Mouse (Mus musculus): ENCODE results near the gene Trip4.

Trip4 gene

DNA sequence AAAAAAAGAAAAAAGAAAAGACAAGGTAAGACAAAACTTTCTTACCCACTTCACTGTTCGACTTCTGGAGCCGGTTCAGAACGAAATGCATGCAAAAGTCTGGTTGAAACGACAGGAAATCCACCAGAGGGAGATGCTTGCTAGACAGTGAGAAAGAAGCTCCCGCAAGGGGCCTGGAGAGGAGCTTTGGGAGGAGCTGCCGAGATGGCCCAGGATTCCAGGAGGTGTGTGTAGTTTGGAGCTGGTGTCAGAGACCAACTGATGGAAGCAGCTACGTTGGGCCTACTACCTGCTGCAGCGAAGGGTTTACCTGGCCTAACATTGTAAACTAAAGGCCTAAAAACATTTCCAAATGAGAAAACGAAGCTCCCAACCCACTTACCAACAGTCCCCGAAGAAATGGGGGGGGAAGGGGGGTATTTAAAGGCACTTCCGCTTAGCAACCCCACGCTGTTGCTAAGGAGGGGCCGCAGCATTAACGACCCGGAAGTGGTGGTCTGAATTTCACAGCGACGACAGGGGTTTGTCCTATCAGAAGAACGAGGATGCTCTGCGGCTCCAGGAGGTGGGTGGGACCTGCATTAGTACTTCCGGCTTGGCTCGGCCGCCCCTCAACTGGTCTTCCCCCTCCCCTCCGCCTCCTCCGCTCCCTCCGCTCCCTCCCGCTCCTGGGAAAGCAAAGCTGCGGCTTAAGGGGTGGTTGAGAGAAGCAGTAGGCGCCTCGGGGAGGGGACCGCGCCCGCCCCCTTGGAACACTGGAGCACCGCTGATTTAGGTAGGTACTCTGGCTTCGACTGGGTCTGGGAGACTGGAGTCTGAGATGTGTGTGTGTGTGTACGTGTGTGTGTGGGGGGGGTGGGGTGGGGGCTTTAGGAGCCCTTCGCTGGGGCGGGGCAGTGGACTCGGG is at the start of gene Trip4, which contains the start of gene Csnk1g1:
Trip4 (minus strand) TSS at position 401 of the 907 bp plus-strand sequence.
Csnk1g1 (plus strand) TSS at position 531 of the 907 bp plus-strand sequence.
- peak; percentile 97 for DNase-seq (ENCODE audit: low spot score)

GRCm38 (mm10) chr9:65951082-65951587 is 42.5 kb upstream of the Trip4 start:
- no peak for DNase-seq (ENCODE audit: low spot score)

GRCm38 (mm10) chr9:65937566-65937965 is 29.0 kb upstream of the Trip4 start:
- no peak for DNase-seq (ENCODE audit: low spot score)

DNA sequence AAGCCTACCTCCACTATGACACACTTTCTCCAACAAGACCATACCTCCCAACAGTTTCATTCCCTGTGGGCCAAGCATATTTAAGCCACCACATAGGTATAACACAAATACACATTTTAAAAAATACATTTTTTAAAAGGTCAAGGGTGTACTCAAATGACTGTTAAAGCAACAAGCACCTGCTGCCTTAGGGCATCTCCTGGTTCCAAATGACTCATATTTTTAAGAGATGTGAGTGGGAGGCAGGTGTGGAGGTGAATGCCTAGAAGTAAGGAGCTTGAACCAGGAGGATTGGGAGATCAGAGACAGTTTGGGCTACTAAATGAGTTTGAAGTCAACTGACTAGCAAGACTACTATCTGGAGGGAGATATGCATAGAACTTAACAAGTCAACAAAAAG is 21.2 kb upstream of the Trip4 start:
- DNase-seq (ENCODE audit: low spot score), result no peak

DNA sequence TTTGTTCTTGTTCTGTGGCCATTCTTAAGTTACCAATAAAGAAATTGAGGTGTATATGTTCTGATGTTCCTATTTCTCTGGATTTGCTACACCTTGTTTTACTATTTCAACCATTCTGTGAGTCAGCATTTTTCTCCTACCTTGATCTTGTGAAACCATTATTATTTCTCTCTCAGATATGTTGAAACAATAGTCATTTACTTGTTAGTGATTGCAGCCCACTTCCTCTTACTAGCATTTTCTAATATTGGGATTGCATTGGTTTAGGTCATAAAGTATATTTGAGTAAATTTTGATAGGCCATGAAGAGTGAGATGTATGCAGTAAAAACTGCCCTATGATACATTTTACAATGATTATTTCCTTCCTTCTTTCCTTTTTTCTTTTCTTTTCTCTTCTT is 19.9 kb upstream of the Trip4 start:
- DNase-seq (ENCODE audit: low spot score), result no peak

- no peak for DNase-seq (ENCODE audit: low spot score)
These were observed 8.4 kb upstream of the Trip4 start for GRCm38 (mm10) chr9:65917015-65917414.

DNA sequence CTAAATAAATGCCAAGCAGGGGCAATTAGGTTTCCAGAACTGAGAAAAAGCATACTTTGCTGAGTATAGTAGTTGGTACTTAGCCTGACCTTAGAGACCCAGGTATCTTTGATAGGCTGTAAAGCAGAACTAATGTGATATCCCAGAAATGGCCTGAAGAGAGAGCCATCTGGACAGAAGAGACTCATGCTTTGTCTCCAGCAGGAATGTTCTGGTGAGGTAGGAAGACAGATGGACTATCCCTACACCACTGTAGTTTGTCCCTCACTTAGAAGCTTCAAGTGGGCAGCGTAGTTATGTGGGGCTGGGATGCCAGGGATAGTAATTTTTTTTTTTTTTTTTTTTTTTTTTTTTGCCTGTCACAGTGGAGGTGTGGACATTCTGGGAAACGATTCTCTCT is 5.4 kb upstream of the Trip4 start:
- DNase-seq (ENCODE audit: low spot score), result no peak

- DNase-seq (ENCODE audit: low spot score), result no peak
These were observed 1.2 kb upstream of the Trip4 start for GRCm38 (mm10) chr9:65909837-65910236.

DNA sequence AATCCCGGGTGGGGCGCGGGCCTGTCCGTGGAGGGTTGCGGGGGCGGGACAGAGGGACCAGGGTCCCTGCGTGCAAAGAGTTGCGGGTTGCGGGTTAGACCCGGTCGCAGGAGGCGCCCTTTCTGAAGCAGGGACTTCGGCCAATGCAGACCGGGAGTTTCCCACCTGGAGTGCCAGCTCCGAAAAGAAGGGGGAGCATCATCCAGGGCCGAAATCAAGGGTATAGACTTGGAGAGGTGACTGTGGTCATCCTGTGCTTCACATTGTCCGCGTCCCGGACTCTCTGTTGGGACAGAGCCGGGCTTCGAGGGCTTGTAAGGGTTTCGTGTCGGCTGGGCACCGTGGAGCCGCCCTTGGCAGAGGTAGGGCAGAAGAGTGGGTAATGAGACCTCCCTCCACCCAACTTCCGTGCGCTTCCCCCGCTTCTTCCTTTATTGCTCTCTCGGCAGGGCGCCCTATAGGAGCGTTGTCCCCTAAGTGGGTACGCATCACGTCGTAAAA is 757 bp upstream of the Trip4 start:
- DNase-seq (ENCODE audit: low spot score), result peak; percentile 31

- DNase-seq (ENCODE audit: low spot score), result no peak
These were observed 5.2 kb downstream of the Trip4 start for GRCm38 (mm10) chr9:65903419-65903818.

- no peak for DNase-seq (ENCODE audit: low spot score)
These were observed 5.7 kb downstream of the Trip4 start for GRCm38 (mm10) chr9:65902879-65903278.

DNA sequence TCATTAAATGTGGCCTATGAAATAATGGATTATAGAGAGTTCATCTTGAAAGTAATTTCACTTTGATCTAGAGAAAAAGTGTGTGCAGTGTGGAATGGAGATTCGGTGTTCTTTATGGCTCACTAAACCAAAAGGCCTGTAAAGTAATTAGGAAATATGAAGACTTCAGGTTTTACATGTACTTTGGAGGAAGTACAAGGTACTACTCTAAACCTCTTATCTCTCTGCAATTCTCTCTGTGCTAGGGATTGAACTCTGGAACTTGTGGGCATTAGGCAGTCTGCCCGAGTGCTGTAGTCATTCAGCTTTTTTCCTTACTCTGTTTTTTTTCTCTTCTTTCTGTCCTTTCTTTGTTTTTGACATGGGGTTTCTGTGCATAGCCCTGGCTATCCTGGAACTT is 11.6 kb downstream of the Trip4 start:
- no peak for DNase-seq (ENCODE audit: low spot score)

GRCm38 (mm10) chr9:65891126-65891525 is 17.5 kb downstream of the Trip4 start:
- DNase-seq (ENCODE audit: low spot score), result no peak

DNA sequence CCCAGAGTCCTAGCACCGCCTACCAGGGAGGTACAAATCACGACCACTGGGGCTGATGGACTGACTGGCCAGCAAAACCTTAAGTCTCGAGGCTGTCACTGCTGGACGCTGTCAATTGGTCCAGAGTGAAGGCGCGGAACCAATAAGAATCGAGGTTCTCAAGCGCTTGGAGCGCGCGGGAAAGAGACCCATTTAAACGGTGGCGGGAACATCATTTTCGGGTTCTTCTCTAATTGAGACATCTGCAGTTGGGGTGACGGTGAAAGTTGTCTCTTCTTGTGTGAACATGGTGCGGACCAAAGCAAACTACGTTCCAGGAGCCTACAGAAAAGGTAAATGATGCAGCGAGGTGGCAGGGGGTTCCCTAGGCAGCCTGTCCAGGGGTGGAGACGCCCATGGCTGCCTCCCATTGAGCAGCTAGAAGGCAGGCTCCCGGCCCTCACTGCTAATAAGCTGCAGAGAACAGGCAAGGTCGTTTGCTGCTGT is 18.4 kb downstream of the Trip4 start, which contains the start of gene Pclaf:
Pclaf (plus strand) TSS at position 95 of the 486 bp plus-strand sequence.
- DNase-seq (ENCODE audit: low spot score), result peak; percentile 53

DNA sequence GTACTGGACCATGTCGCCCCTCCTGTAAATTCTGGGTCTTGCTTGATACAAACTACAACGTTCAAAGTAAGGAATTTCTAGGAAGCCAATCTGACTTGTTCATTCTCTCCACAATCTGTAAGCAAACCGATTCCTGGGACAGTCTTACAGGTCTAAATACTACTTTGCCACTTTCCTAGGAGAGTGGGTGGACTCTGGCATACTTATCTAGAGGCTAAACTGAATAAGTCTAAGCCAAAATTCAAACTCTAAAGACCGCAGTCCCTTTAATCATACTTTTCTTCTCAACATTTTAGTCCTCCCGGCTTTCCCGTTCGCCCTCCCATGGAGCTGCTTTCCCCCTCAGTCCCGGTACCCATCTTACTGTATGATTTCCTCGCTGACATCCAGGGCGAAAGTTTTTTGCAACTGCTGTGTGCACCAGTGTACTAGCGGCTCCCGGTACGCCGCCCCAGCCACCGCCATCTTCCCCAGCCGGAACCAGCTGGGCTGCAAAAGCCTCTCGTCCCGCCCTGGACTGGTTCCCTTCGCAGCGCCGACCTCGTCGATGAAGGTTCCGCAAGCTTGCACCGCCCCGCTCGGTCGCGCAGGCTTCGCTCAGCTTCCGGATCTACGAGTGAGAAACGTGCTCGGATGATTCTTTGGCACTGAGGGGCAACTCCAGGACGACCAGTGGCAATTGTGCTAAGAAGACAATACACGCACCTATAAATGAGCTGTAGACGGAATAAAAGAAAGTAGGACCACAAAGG is 23.9 kb downstream of the Trip4 start:
- DNase-seq (ENCODE audit: low spot score), result peak; percentile 88

DNA sequence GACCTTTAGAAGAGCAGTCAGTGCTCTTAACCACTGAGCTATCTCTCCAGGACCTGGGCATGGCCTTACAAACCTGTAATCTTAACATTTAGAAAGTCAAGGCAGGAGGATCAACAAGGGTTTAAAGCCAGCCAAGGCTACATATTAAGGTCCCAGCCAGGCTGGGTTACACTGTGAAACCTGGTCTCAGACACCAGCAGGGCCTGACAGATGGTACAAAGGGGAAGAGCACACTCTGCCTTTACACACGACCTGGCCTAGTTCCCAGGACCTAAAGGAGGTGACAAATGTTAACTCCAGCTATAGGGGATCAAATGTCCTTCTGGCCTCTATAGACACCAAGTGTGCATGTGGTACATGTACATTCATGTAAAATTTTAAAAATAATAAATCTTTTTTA is 48.9 kb downstream of the Trip4 start:
- DNase-seq (ENCODE audit: low spot score), result no peak

- DNase-seq (ENCODE audit: low spot score), result no peak
These were observed 58.4 kb downstream of the Trip4 start for GRCm38 (mm10) chr9:65850203-65850602.

DNA sequence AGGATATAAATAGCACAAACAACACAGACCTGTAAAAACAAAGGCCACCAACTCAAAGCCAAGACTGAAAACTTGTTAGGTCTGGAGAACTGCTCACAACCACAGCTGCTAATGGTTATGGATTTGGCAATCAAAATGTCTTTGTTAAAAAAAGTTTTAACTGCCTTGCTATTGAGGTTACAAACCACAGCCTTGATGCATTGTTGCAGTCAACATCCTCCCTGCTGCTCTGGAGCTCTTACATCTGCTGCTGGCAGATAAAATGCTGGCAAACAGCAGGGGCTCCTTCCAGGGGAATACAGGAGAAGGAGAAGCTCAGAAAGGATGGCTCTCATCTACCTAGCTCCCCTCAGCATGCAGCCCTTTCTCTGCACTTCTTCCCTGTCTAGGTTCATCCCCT is 60.4 kb downstream of the Trip4 start:
- no peak for DNase-seq (ENCODE audit: low spot score)

GRCm38 (mm10) chr9:65844421-65845165 is 64.0 kb downstream of the Trip4 start:
- peak; percentile 60 for DNase-seq (ENCODE audit: low spot score)

DNA sequence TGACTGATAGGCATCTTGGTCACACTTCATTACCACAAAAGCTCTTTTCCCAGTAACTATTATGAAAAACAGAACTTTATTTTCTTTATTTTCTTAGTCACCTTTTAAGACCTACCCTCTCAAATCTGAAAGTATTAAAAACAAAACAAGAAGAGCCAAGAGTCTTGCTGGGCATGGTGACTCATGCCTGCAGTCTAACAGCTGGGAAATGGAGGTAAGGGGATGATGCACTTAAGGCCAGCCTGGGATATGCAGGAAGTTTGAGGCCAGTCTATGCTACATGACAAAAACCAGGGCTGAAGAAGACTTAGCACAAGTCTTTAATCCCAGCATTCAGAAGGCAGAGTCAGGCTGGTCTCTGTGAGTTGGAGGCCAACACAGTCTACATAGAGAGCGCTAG is 68.8 kb downstream of the Trip4 start:
- DNase-seq (ENCODE audit: low spot score), result no peak

DNA sequence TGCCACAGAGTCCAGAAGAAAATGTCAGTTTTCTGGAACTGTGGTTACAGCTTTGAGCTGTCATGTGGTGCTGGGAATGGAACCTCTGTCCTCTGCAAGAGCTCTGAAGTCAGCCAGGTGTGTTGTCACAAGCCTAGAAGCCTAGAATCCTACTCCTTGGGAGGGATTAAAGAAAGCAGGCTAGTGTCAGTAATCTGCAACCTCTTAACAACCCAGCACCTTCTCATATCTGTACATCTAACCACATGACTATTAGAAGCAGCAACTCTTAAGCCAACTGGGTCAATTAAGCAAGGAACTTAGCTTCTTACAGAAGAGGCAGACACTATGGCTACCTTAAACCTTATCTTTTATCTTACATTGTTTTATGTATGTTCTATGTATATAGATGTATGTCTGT is 71.7 kb downstream of the Trip4 start:
- DNase-seq (ENCODE audit: low spot score), result no peak
